Mouse (Mus musculus): ENCODE results near the gene Nprl2.

The Nprl2 gene

GRCm38 (mm10) chr9:107545199-107545598 is 3.2 kb downstream of the Nprl2 start:
- TF ChIP-seq GATA4 (IDR thresholded peaks at IDR 0.05; ENCODE audit: insufficient replicate concordance, low read length), result no peak

GRCm38 (mm10) chr9:107545602-107546001 is 3.6 kb downstream of the Nprl2 start:
- TF ChIP-seq GATA4 (IDR thresholded peaks at IDR 0.05; ENCODE audit: insufficient replicate concordance, low read length), result no peak

- TF ChIP-seq GATA4 (IDR thresholded peaks at IDR 0.05; ENCODE audit: insufficient replicate concordance, low read length), result no peak
These were observed 5.0 kb downstream of the Nprl2 start, which contains the start of gene Zmynd10 for GRCm38 (mm10) chr9:107547026-107547425. TSS of gene Zmynd10 (plus strand) at chr9:107547298.

DNA sequence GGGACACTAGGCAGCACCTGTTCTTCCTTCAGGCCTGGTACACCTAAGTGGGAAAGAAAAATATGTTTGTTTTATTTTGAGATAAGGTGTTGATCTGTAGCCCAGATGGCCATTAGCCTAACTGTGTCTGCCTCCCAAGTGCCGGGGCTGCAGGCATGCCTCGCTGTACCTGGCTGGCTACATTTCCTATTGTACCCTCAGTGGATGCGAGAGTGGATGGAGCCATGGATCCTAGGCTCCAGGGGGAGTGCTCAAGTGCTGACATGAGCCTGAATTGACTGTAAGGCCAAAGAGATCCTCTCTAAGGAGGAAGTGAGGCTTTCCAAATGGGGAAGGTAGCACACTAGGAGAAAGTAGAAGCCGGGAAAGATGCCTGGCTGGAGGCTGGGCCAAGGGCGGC is 5.9 kb downstream of the Nprl2 start:
- no peak for TF ChIP-seq GATA4 (IDR thresholded peaks at IDR 0.05; ENCODE audit: insufficient replicate concordance, low read length)

GRCm38 (mm10) chr9:107548820-107549219 is 6.8 kb downstream of the Nprl2 start:
- no peak for TF ChIP-seq GATA4 (IDR thresholded peaks at IDR 0.05; ENCODE audit: insufficient replicate concordance, low read length)

DNA sequence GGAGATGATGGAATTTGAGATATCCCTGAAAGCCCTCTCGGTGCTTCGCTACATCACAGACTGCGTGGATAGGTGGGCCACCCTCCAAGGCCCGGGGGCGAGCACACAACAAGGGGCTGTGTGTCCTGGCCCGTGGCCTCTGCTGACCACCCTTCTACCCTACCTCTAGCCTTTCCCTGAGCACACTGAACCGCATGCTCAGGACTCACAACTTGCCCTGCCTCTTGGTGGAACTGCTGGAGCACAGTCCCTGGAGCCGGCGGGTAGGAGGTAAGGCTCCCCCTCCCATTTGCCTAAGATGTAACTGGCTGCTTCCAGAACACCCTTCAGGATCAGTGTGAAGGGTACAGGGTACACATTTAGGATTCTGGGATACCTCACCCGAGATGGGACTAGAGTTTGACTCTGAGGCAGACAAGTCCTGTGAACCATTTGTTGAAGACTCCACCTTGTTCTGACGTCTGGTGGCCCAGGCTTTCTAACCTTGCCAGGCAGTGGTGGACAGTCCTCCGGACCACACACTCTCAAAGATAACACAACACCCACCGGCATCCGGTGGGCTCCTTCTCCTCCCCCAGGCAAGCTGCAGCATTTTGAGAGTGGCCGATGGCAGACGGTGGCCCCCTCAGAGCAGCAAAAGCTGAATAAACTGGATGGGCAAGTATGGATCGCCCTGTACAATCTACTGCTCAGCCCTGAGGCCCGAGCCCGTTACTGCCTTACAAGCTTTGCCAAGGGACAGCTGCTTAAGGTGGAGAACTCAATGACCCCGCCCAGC is 7.5 kb downstream of the Nprl2 start:
- TF ChIP-seq GATA4 (IDR thresholded peaks at IDR 0.05; ENCODE audit: insufficient replicate concordance, low read length), result no peak

DNA sequence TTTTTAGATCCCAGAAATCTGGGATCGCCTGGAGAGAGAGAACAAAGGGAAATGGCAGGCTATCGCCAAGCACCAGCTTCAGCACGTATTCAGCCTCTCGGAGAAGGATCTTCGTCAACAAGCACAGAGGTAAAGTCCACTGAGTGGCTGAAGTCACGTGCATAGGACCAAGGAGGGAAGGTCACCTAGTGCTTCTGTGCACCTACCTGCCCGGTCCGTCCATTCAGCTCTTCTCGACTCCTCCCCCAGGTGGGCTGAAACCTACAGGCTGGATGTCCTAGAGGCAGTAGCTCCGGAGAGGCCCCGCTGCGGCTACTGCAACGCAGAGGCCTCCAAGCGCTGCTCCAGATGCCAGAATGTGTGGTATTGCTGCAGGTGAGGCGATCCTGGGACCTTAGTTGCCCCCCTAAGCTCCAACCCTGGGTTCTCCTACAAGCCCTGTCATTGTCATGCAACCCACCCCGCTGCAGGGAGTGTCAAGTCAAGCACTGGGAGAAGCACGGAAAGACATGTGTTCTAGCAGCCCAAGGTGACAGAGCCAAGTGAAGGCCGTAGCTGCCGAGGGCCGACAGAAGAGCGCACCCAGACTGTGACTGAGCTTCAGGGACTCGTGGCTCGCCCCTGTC is 8.6 kb downstream of the Nprl2 start:
- no peak for TF ChIP-seq GATA4 (IDR thresholded peaks at IDR 0.05; ENCODE audit: insufficient replicate concordance, low read length)

DNA sequence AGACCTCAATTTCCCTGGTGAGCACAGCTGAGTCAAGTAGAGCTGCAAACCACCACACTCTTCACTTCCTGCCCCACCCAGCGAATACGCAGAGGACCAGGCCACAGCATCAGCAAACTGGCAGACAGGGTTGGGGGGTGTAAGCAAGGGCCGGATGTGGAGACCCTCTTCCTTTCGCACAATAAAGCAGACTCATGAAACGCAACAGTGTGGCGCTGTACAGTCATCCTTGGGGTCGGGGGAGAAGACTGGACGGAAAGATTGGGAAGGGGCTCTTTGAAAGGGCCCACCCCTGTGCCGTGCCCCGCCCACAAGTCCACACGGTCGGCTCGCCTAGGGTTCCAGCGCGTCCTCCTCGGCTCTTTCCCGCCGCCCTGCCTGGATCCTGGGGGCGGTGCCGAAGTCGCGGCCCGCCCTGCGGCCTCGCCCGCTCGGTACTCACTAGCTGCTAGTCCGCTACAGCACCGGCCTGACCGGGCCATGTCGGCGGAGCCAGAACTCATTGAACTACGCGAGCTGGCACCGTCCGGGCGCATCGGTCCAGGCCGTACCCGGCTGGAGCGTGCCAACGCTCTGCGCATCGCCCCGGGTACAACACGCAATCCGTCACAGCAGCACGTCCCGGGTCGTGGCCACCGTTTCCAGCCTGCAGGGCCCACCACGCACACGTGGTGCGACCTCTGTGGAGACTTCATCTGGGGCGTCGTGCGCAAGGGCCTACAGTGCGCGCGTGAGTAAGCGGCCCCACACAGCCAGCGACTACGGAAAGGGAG is 9.3 kb downstream of the Nprl2 start, which contains the start of gene Rassf1:
Rassf1 (plus strand) TSS at position 439 of the 773 bp plus-strand sequence.
- TF ChIP-seq GATA4 (IDR thresholded peaks at IDR 0.05; ENCODE audit: insufficient replicate concordance, low read length), result no peak

- no peak for TF ChIP-seq GATA4 (IDR thresholded peaks at IDR 0.05; ENCODE audit: insufficient replicate concordance, low read length)
These were observed 9.9 kb downstream of the Nprl2 start for GRCm38 (mm10) chr9:107551890-107552355.

DNA sequence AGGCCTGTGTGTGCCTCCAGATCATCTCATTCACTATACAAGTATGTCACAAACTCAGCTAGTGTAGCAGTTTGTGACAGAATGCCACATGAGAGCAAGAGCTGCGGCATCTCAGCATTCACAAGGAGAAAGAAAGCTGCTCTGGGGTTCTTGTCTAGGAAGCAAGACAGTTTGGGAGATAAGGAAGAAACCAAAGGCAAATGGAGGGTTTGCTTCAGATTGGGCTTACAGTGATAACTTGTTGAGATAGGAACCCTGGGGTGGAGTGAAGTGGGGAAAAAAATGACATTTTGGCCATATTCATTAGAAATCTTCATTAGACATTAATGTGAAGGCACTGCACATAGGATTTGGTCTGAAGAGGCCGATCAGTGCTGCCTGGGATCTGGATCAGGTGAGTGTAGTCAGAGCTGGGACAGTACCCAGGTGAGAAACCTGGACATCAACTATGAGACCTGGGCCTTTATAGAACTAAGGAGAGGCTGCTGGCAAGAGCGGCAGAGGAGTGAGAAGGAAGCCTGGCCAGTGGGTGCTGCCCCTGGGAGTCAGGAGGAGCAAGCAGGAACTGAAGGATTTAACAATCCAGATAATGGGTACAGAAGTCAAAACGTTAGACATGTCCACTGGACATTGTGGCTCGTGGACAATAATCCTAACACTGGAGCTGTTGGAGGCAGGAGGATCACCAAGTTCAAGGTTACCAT is 10.8 kb downstream of the Nprl2 start:
- no peak for TF ChIP-seq GATA4 (IDR thresholded peaks at IDR 0.05; ENCODE audit: insufficient replicate concordance, low read length)

- TF ChIP-seq GATA4 (IDR thresholded peaks at IDR 0.05; ENCODE audit: insufficient replicate concordance, low read length), result no peak
These were observed 11.7 kb downstream of the Nprl2 start for GRCm38 (mm10) chr9:107553541-107554318.

DNA sequence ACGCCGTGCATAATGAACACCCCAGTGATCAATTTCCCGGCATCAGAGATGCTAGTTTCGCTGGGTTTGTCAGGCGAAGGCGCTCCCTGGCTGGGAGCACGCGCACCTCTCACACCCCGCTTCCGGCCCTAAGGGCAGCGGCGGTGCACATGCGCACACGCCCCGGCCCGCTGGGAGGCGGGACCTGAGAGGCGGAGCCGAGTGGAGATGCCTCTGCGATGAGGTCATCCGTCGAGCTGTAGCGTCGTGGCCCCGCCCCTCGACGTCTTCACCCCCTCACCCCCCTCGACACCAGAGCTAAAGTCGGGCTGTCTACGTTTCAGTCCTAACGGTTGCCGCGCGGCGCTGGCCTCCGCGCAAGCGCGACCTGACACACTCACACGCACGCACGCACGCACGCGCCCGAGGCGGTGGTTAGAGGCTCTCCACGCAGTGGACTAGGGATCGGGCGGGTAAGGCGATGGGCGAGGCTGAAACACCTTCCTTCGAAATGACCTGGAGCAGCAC is 12.3 kb downstream of the Nprl2 start:
- TF ChIP-seq GATA4 (IDR thresholded peaks at IDR 0.05; ENCODE audit: insufficient replicate concordance, low read length), result no peak

GRCm38 (mm10) chr9:107555031-107555457 is 13.0 kb downstream of the Nprl2 start:
- no peak for TF ChIP-seq GATA4 (IDR thresholded peaks at IDR 0.05; ENCODE audit: insufficient replicate concordance, low read length)

DNA sequence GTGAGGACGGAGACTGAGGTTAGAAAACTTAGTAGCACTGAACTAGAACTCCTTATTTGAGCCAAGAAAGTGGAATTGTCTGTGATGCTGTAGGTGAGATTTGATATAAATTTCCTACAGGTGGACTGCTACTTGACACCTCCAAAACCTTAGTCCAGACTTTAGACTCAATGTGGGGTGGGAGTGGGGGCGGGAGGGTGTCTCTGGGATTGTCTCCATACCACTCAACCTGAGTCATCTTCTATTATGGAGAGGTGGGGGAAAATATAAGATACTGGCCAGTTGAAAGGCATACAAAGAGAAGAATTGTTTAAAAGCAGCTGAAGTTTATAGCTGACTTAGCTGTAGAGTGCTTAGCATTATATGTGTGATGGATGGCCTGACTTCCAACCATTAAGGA is 13.7 kb downstream of the Nprl2 start:
- TF ChIP-seq GATA4 (IDR thresholded peaks at IDR 0.05; ENCODE audit: insufficient replicate concordance, low read length), result no peak

Measured in liver, adult (tissue).